Mouse (Mus musculus) lung, embryonic 15.5 days (tissue): ENCODE measurements around the gene St6galnac5. TPM values are rescaled to one million over a fixed set of nuclear protein-coding genes. Genes with fewer than 3 reads are reported as not detected.
A peak's percentile ranks its signal among the peaks of the same experiment; 100 is the strongest.

Experiments used
- ATAC-seq: fragments of 200-750 bp; cut with Nextera tagmentation; 2 replicates; pipeline ENCODE4 v1.8.0; 2017; ENCODE audit warnings: moderate number of reproducible peaks, borderline replicate concordance; ENCODE audit not compliant: low FRiP score, low TSS enrichment; ENCODE audit errors: extremely low read depth
- H3K27ac ChIP-seq: fragments of 300-500 bp; sonication (generic); 2 replicates; pipeline ENCODE4 v1.5.1; 2015; ENCODE audit warnings: moderate library complexity, mild to moderate bottlenecking, inconsistent platforms
- H3K27me3 ChIP-seq: fragments of 300-500 bp; sonication (generic); 2 replicates; pipeline ENCODE4 v1.6.1; 2015; ENCODE audit warnings: inconsistent platforms
- H3K36me3 ChIP-seq: fragments of 300-500 bp; sonication (generic); 2 replicates; pipeline ENCODE4 v1.6.1; 2015; ENCODE audit warnings: inconsistent platforms
- H3K4me1 ChIP-seq: fragments of 300-500 bp; sonication (generic); 2 replicates; pipeline ENCODE4 v1.6.1; 2015; ENCODE audit warnings: inconsistent platforms
- H3K4me2 ChIP-seq: fragments of 300-500 bp; sonication (generic); 2 replicates; pipeline ENCODE4 v1.6.1; 2015; ENCODE audit warnings: inconsistent platforms, mild to moderate bottlenecking, moderate library complexity
- H3K4me3 ChIP-seq: fragments of 300-500 bp; sonication (generic); 2 replicates; pipeline ENCODE4 v1.5.1; 2015; ENCODE audit warnings: mild to moderate bottlenecking, inconsistent platforms
- H3K9ac ChIP-seq: fragments of 300-500 bp; sonication (generic); 2 replicates; pipeline ENCODE4 v1.6.1; 2015; ENCODE audit warnings: inconsistent platforms
- H3K9me3 ChIP-seq: fragments of 300-500 bp; sonication (generic); 2 replicates; pipeline ENCODE4 v1.6.1; 2016; ENCODE audit warnings: inconsistent platforms
- WGBS: fragments of 180-500 bp; shearing (Covaris S2); methylation state at CpG from one replicate; pipeline ENCODE4 v1.1.7; 2015; 5-methylcytosine and 5-hydroxymethylcytosine counted together
- polyA plus RNA-seq: library from polyadenylated mRNA; unstranded; fragments of >200 nt; fragmentation: Nextera tagmentation; extraction: Ambion mirVana; gene quantifications from 2 replicates; pipeline ENCODE4 v1.2.1, GENCODE M21; 2015

St6galnac5 gene
- polyA plus RNA-seq, 1 experiment from 2014 or later: 0.61 TPM

DNA sequence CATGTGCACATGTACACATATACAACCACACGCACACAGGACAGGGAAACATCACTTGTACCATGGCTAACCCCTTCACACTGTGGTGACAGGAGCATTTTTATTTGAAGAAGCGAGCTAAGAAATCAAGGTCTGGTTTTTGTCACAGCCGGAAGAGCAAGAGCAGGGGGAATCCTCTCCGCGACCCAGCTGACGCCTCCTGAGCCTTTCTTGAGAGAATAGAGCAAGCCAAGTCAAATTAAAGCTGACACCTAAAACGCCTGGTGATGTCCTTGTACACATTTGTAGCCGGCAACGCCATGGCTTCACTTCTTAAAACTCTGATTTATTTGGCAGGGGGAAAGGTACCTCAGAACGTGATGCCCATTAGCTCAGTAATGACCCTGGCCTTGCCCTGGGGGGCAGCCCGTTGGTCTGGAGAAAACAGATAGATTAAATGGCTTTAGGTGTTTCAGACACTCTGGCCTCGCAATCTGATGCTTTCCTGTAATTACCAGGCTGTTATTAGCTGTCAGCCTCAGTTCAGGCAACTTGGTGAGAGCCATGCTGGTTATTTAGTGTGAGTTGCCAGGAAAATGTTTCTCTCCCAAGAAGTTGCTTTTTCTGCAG, 126.9 kb downstream of the St6galnac5 start:
- no peaks in the 10 kb centered on the region for H3K4me1 ChIP-seq
- no peak for ATAC-seq
- H3K9me3 ChIP-seq: no peaks in the 10 kb centered on the region
- no peaks in the 10 kb centered on the region for H3K36me3 ChIP-seq
- H3K27me3 ChIP-seq: no peaks in the 10 kb centered on the region
- no peak overlapping the region for H3K4me3 ChIP-seq
- WGBS: 57% methylated on average over 12 of the region's 12 CpGs
- no peak overlapping the region for H3K4me2 ChIP-seq
- no peak overlapping the region for H3K9ac ChIP-seq
- no peak overlapping the region for H3K27ac ChIP-seq

DNA sequence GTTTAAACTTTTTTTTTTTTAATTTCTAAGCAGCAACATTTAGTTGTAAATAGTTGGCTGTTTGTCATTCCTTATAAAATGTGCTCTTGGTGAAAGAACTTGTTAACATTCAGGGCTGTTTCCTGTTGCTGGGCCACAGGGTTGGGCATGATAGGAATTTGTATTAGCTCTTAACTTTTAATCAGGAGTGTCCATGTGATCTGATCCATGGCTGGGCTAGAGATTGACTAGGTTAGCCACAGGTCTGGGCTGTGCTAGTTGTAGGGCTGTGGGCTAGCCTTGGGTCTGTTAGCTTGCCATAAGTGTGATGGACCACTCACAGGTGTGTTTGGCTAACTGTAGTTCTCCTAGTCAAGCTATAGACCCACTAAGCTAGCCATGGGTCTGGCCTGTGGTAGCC, 138.1 kb downstream of the St6galnac5 start:
- Histone ChIP-seq H3K4me3 (no peak overlapping the region), H3K9ac (no peak overlapping the region), H3K36me3 (no peaks in the 10 kb centered on the region), H3K27me3 (no peaks in the 10 kb centered on the region), H3K27ac (no peak overlapping the region), H3K4me1 (no peaks in the 10 kb centered on the region), H3K4me2 (no peak overlapping the region), H3K9me3 (no peaks in the 10 kb centered on the region)
- no peak for ATAC-seq

- Histone ChIP-seq H3K27me3 (no peaks in the 10 kb centered on the region), H3K9me3 (no peaks in the 10 kb centered on the region), H3K4me1 (no peaks in the 10 kb centered on the region), H3K27ac (no peak overlapping the region), H3K9ac (no peak overlapping the region), H3K4me2 (no peak overlapping the region), H3K4me3 (no peak overlapping the region), H3K36me3 (no peaks in the 10 kb centered on the region)
- ATAC-seq: no peak
- WGBS: 64% methylated on average over 3 of the region's 3 CpGs
Observed at GRCm38 (mm10) chr3:152842648-152843047, 139.4 kb downstream of the St6galnac5 start.

- H3K27ac ChIP-seq: no peak overlapping the region
- H3K27me3 ChIP-seq: no peaks in the 10 kb centered on the region
- no peaks in the 10 kb centered on the region for H3K9me3 ChIP-seq
- H3K4me1 ChIP-seq: no peaks in the 10 kb centered on the region
- 87% methylated on average over 6 of the region's 6 CpGs for WGBS
- ATAC-seq: no peak
- no peak overlapping the region for H3K4me2 ChIP-seq
- no peak overlapping the region for H3K9ac ChIP-seq
- no peak overlapping the region for H3K4me3 ChIP-seq
- no peaks in the 10 kb centered on the region for H3K36me3 ChIP-seq
Observed at GRCm38 (mm10) chr3:152841264-152841663, 140.8 kb downstream of the St6galnac5 start.

DNA sequence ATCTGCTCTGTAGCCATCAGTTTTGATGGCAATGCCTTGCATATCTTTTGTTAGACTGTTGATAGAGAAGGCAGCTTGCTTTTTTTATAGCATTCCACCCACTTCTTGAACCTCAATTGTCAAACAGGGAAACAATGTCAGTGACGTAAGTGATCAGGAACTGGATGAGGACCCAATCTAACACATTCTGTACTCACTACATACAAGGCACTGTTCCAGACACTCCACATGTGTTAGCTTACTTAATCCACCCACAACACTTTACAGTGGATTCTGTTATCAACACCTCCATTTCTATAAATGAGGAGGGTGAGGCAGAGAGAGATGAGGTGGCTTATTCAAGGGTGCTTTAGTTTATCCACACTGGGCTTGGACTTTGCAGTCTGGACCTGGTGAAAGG, 144.1 kb downstream of the St6galnac5 start:
- H3K9ac ChIP-seq: no peak overlapping the region
- no peak overlapping the region for H3K27ac ChIP-seq
- no peaks in the 10 kb centered on the region for H3K27me3 ChIP-seq
- no peaks in the 10 kb centered on the region for H3K36me3 ChIP-seq
- H3K4me1 ChIP-seq: no peaks in the 10 kb centered on the region
- H3K9me3 ChIP-seq: no peaks in the 10 kb centered on the region
- no peak overlapping the region for H3K4me2 ChIP-seq
- H3K4me3 ChIP-seq: no peak overlapping the region
- WGBS: 66% methylated on average over 1 of the region's 1 CpGs
- no peak for ATAC-seq

GRCm38 (mm10) chr3:152837407-152837806, 144.6 kb downstream of the St6galnac5 start:
- Histone ChIP-seq H3K4me2 (no peak overlapping the region), H3K9me3 (no peaks in the 10 kb centered on the region), H3K4me3 (no peak overlapping the region), H3K36me3 (no peaks in the 10 kb centered on the region), H3K27ac (no peak overlapping the region), H3K27me3 (no peaks in the 10 kb centered on the region), H3K9ac (no peak overlapping the region), H3K4me1 (no peaks in the 10 kb centered on the region)
- ATAC-seq: no peak
- WGBS: 46% methylated on average over 2 of the region's 2 CpGs

DNA sequence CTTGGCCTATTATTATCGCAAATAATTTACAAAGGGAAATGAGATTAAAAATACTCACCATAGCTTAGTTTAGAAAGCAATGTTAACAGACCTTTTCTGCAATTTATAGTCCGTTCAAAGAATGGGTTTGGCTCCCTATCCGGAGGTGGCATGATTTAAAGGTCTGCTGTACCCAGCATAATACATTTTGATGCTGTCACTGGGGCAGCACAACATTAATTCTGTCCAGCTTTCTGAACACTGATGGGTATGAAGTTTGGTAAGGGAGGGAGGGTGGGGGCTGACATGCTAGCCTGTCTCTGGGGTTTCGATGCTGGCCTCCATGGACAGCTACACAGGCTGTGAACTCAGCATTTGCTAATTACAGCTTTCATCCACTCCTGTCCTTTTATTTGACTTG, 149.6 kb downstream of the St6galnac5 start:
- H3K27me3 ChIP-seq: no peaks in the 10 kb centered on the region
- no peak overlapping the region for H3K4me3 ChIP-seq
- H3K9me3 ChIP-seq: no peaks in the 10 kb centered on the region
- H3K4me1 ChIP-seq: no peaks in the 10 kb centered on the region; the same call in 1 of the 2 replicates
- H3K4me2 ChIP-seq: no peak overlapping the region
- no peak overlapping the region for H3K27ac ChIP-seq
- WGBS: 72% methylated on average over 4 of the region's 4 CpGs
- no peak overlapping the region for H3K9ac ChIP-seq
- no peak for ATAC-seq
- no peaks in the 10 kb centered on the region for H3K36me3 ChIP-seq

GRCm38 (mm10) chr3:152831974-152832373, 150.1 kb downstream of the St6galnac5 start:
- Histone ChIP-seq H3K9me3 (no peaks in the 10 kb centered on the region), H3K9ac (no peak overlapping the region), H3K4me1 (no peaks in the 10 kb centered on the region; the same call in 1 of the 2 replicates), H3K4me2 (no peak overlapping the region), H3K27ac (no peak overlapping the region), H3K36me3 (no peaks in the 10 kb centered on the region), H3K4me3 (no peak overlapping the region), H3K27me3 (no peaks in the 10 kb centered on the region)
- 74% methylated on average over 9 of the region's 9 CpGs for WGBS
- no peak for ATAC-seq

- no peak for ATAC-seq
- WGBS: 67% methylated on average over 3 of the region's 3 CpGs
- no peaks in the 10 kb centered on the region for H3K27me3 ChIP-seq
Observed at GRCm38 (mm10) chr3:152831377-152831776, 150.7 kb downstream of the St6galnac5 start.

GRCm38 (mm10) chr3:152821202-152821601, 160.8 kb downstream of the St6galnac5 start:
- WGBS: 48% methylated on average over 14 of the region's 14 CpGs
- Histone ChIP-seq H3K36me3 (no peaks in the 10 kb centered on the region), H3K4me2 (no peak overlapping the region), H3K4me1 (no peaks in the 10 kb centered on the region), H3K9ac (no peak overlapping the region), H3K27me3 (no peaks in the 10 kb centered on the region), H3K4me3 (no peak overlapping the region), H3K27ac (no peak overlapping the region), H3K9me3 (no peaks in the 10 kb centered on the region)
- peak; percentile 59; the same call in 1 of the 2 replicates for ATAC-seq

More at GRCm38 (mm10) chr3:152831377-152831776, 150.7 kb downstream of the St6galnac5 start:
- no peak overlapping the region for H3K4me3 ChIP-seq
- H3K9me3 ChIP-seq: no peaks in the 10 kb centered on the region
- H3K36me3 ChIP-seq: no peaks in the 10 kb centered on the region
- H3K4me1 ChIP-seq: no peaks in the 10 kb centered on the region; the same call in 1 of the 2 replicates
- no peak overlapping the region for H3K9ac ChIP-seq
- no peak overlapping the region for H3K27ac ChIP-seq
- no peak overlapping the region for H3K4me2 ChIP-seq

GRCm38 (mm10) chr3:152820406-152820805, 161.6 kb downstream of the St6galnac5 start:
- WGBS: 65% methylated on average over 3 of the region's 3 CpGs
- ATAC-seq: no peak
- no peak overlapping the region for H3K9ac ChIP-seq

DNA sequence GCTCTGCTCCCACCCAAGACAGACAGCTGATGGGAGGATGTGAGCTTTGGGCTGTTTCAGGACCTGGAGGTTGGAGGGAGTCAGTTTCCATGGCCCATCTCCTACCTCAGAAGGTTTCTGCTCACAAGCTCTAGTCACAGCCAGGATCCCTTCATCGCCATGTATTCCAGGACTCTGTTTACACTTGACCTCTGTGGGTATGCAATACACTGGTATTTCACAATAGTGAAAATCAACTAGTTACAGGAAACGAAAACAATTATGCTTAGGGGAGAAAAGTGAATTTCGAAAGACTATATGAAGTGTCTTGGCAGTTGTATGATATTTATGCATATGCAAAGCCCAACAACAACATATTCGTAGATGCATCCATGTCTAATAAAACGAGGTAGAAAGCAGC, 166.9 kb downstream of the St6galnac5 start:
- no peak overlapping the region for H3K4me3 ChIP-seq
- 56% methylated on average over 5 of the region's 5 CpGs for WGBS

More at GRCm38 (mm10) chr3:152820406-152820805, 161.6 kb downstream of the St6galnac5 start:
- no peak overlapping the region for H3K4me2 ChIP-seq
- H3K27me3 ChIP-seq: no peaks in the 10 kb centered on the region
- no peak overlapping the region for H3K27ac ChIP-seq
- H3K9me3 ChIP-seq: no peaks in the 10 kb centered on the region
- H3K4me1 ChIP-seq: no peaks in the 10 kb centered on the region
- H3K4me3 ChIP-seq: no peak overlapping the region
- no peaks in the 10 kb centered on the region for H3K36me3 ChIP-seq

GRCm38 (mm10) chr3:152813905-152814304, 168.1 kb downstream of the St6galnac5 start:
- WGBS: 64% methylated on average over 4 of the region's 4 CpGs
- Histone ChIP-seq H3K4me3 (no peak overlapping the region), H3K27ac (no peak overlapping the region), H3K9ac (no peak overlapping the region), H3K4me1 (no peaks in the 10 kb centered on the region), H3K36me3 (no peaks in the 10 kb centered on the region), H3K27me3 (no peaks in the 10 kb centered on the region), H3K9me3 (no peaks in the 10 kb centered on the region), H3K4me2 (no peak overlapping the region)
- no peak for ATAC-seq

More for the DNA sequence above, 166.9 kb downstream of the St6galnac5 start:
- H3K9ac ChIP-seq: no peak overlapping the region
- no peaks in the 10 kb centered on the region for H3K4me1 ChIP-seq
- peak; percentile 65; the same call in 1 of the 2 replicates for ATAC-seq
- no peak overlapping the region for H3K4me2 ChIP-seq
- H3K9me3 ChIP-seq: no peaks in the 10 kb centered on the region
- H3K36me3 ChIP-seq: no peaks in the 10 kb centered on the region
- no peaks in the 10 kb centered on the region for H3K27me3 ChIP-seq
- H3K27ac ChIP-seq: no peak overlapping the region
